Mouse (Mus musculus) lung, postnatal 14 days (tissue): ENCODE results near the gene Sf3b1.
"Not testable (repeated sequence)": the region's sequence is repeated elsewhere in the genome, so short reads cannot be mapped to it uniquely, and the experiment has no call there.

Experiments used
- DNase-seq: peaks from one replicate; pipeline ENCODE4 v3.0.0; 2021

Gene Sf3b1

GRCm38 (mm10) chr1:55027253-55027801 lies at the start of gene Sf3b1:
TSS of gene Sf3b1 (minus strand) at chr1:55027481.
- peak; percentile 96 for DNase-seq

DNA sequence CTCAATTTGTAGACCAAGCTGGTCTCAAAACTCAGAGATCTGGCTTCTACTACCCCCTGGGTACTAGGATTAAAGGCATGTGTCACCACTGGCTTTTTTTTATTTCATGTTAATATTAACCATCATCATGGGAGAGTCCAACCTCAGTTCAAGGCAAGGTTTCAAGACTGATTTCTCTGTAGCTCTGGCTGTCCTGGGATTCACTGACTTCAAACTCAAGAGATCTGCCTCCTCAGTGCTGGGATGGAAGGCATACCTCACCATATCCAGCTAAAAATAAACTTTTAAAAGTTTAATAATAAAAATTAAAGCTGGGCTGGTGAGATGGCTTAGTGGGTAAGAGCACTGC lies 49.1 kb upstream of the Sf3b1 start:
- no peak for DNase-seq

GRCm38 (mm10) chr1:55075652-55076394 lies 48.5 kb upstream of the Sf3b1 start:
- DNase-seq, result no peak

GRCm38 (mm10) chr1:55074757-55075156 lies 47.5 kb upstream of the Sf3b1 start:
- no peak for DNase-seq

- not testable (repeated sequence) for DNase-seq
Measured at GRCm38 (mm10) chr1:55072328-55072727, 45.0 kb upstream of the Sf3b1 start.

GRCm38 (mm10) chr1:55061772-55062171 lies 34.5 kb upstream of the Sf3b1 start:
- no peak for DNase-seq

- no peak for DNase-seq
Measured at GRCm38 (mm10) chr1:55061099-55061498, 33.8 kb upstream of the Sf3b1 start.

DNA sequence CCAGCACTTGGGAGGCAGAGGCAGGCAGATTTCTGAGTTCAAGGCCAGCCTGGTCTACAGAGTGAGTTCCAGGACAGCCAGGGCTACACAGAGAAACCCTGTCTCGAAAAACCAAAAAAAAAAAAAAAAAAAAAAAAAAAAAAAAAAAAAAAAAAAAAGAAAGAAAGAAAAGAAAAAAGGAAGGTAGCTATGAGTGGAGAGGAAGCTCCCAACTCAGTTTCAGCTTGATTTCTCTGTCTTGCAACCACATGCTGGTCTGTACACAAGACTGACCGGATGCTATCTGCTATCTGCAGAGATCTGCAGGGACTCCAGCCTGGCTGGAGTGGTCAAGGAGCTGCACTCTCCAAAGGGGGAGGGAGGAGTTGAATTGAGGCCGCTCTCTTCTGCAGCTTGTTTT lies 31.1 kb upstream of the Sf3b1 start:
- not testable (repeated sequence) for DNase-seq

GRCm38 (mm10) chr1:55055322-55056115 lies 28.2 kb upstream of the Sf3b1 start:
- no peak for DNase-seq

GRCm38 (mm10) chr1:55053596-55053995 lies 26.3 kb upstream of the Sf3b1 start:
- no peak for DNase-seq

- DNase-seq, result peak; percentile 84
Measured at GRCm38 (mm10) chr1:55053005-55053404, 25.7 kb upstream of the Sf3b1 start.

- DNase-seq, result peak; percentile 99
Measured at GRCm38 (mm10) chr1:55052355-55052953, 25.2 kb upstream of the Sf3b1 start, which contains the start of gene Coq10b. TSS of gene Coq10b (plus strand) at chr1:55052770.

- DNase-seq, result no peak
Measured at GRCm38 (mm10) chr1:55051671-55052070, 24.4 kb upstream of the Sf3b1 start.

- DNase-seq, result no peak
Measured at GRCm38 (mm10) chr1:55048841-55049587, 21.7 kb upstream of the Sf3b1 start.

DNA sequence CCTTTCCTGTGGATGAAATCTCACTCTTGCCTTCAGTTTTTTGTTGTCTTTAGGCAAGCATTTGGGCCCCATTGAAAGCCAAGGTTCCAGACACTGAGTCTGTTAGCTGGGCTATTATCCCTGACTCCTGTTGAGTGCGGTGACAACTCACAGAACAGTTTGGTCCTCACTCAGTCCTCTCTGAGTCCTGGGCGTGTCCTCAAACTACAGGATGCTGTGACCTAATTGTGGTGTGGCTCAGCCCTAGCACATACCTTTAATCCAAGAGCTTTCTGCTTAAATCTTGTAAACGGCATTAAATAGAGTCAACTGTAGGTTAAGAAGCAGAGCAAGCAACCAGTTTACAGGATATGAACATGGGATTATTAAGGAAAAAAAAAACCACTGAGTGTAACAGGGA lies 15.9 kb upstream of the Sf3b1 start:
- no peak for DNase-seq

DNA sequence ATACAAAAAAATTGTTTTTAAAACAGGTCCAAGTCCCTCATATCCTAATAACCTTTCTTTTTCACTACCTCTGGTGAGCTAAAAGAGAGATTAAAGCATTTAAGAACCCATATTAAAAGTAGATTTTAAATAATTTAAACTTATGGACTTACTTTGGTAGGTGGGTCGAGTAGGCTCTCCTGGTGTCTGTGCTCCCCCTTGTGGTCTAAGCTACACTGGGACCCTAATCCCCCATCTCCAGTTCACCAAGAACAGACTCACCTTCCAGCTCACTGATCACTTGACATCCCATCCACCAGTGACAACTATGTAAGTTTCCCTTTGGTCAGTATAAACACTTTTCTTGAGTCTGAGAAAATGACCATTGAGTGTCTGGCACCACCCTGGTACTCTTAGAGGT lies 15.0 kb upstream of the Sf3b1 start:
- no peak for DNase-seq

GRCm38 (mm10) chr1:55041691-55042090 lies 14.4 kb upstream of the Sf3b1 start:
- no peak for DNase-seq

GRCm38 (mm10) chr1:55039944-55040343 lies 12.7 kb upstream of the Sf3b1 start:
- no peak for DNase-seq

DNA sequence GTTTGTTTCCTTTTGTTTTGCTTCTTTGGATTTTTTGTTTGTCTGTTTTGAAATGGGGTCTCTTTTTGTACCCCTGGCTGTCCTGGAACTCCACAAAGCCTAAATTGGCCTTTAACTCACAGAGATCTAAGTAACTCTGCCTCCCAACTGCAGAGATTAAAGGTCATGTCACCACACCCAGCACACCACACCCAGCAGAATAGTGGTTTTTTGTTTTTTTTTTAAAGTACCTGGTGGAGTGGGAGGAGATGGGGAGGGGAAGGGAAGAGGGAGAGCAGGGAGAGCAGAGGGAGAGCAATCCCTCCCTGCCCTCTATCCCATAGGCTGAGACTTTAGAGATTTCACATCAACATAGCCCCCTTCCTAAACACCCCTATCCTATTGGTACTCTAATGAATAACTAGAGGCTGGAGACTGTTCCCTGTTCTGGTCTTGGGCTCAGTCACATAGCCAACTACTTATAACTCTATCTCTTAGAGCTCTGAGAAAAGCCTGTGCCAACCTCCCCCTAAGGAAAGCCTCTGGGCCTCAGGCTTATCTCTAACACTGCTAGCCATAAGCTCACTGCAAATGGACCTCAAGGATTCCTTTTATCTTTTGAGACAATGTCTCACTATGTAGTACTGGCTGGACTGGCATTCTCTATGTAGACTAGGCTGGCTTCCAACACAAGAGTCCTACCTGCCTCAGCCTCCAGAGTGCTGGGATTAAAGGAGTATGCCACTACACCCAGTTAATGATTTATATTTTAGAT lies 3.9 kb upstream of the Sf3b1 start:
- DNase-seq, result no peak

GRCm38 (mm10) chr1:55029446-55029845 lies 2.2 kb upstream of the Sf3b1 start:
- DNase-seq, result no peak

GRCm38 (mm10) chr1:55028512-55029249 lies 1.4 kb upstream of the Sf3b1 start:
- DNase-seq, result peak; percentile 23
